Mouse (Mus musculus): Measurements from ENCODE around the gene Pstpip1. TPM values are rescaled to one million over a fixed set of nuclear protein-coding genes. Genes with fewer than 3 reads are reported as not detected.

The Pstpip1 gene
- polyA plus RNA-seq, 1 experiment = 29.4 TPM

GRCm38 (mm10) chr9:56135590-56136197 lies 45.9 kb downstream of the Pstpip1 start:
- H3K27me3 ChIP-seq (replicated peaks) = no peaks in the 10 kb centered on the region
- no peak overlapping the region for H3K4me3 ChIP-seq (replicated peaks)
- no peaks in the 10 kb centered on the region; the same call in 1 of the 2 replicates for H3K4me1 ChIP-seq
- peaks cover 28% of the 10 kb centered on the region for H3K36me3 ChIP-seq (replicated peaks; ENCODE audit: low read length)
- no peaks in the 10 kb centered on the region for H3K9me3 ChIP-seq
- TF ChIP-seq FLI1 (IDR thresholded peaks at IDR 0.05; ENCODE audit: low read length) (no peak), GATA1 (IDR thresholded peaks at IDR 0.05; ENCODE audit: borderline replicate concordance, low read length) (no peak)

GRCm38 (mm10) chr9:56141776-56142175 lies 52.0 kb downstream of the Pstpip1 start:
- no peaks in the 10 kb centered on the region for H3K27me3 ChIP-seq (replicated peaks)
- H3K4me3 ChIP-seq (replicated peaks) = no peak overlapping the region
- H3K36me3 ChIP-seq (replicated peaks; ENCODE audit: low read length) = peaks cover 20% of the 10 kb centered on the region
- no peaks in the 10 kb centered on the region for H3K4me1 ChIP-seq
- no peaks in the 10 kb centered on the region for H3K9me3 ChIP-seq
- TF ChIP-seq FLI1 (IDR thresholded peaks at IDR 0.05; ENCODE audit: low read length) (no peak), GATA1 (IDR thresholded peaks at IDR 0.05; ENCODE audit: borderline replicate concordance, low read length) (no peak)

GRCm38 (mm10) chr9:56144366-56145003 lies 54.7 kb downstream of the Pstpip1 start:
- Histone ChIP-seq H3K4me3 (replicated peaks) (no peak overlapping the region), H3K36me3 (replicated peaks; ENCODE audit: low read length) (peaks cover 19% of the 10 kb centered on the region), H3K27me3 (replicated peaks) (no peaks in the 10 kb centered on the region), H3K4me1 (no peaks in the 10 kb centered on the region), H3K9me3 (no peaks in the 10 kb centered on the region)
- no peak for TF ChIP-seq GATA1 (IDR thresholded peaks at IDR 0.05; ENCODE audit: borderline replicate concordance, low read length)
- no peak for TF ChIP-seq FLI1 (IDR thresholded peaks at IDR 0.05; ENCODE audit: low read length)

GRCm38 (mm10) chr9:56146326-56146923 lies 56.7 kb downstream of the Pstpip1 start:
- no peaks in the 10 kb centered on the region for H3K4me1 ChIP-seq
- peaks cover 14% of the 10 kb centered on the region for H3K36me3 ChIP-seq (replicated peaks; ENCODE audit: low read length)
- TF ChIP-seq GATA1 (IDR thresholded peaks at IDR 0.05; ENCODE audit: borderline replicate concordance, low read length) = no peak
- no peak for TF ChIP-seq FLI1 (IDR thresholded peaks at IDR 0.05; ENCODE audit: low read length)
- no peaks in the 10 kb centered on the region for H3K27me3 ChIP-seq (replicated peaks)
- 0 out of 2 replicates have a peak, but pooled peaks cover 4% of the 10 kb centered on the region for H3K9me3 ChIP-seq
- no peak overlapping the region for H3K4me3 ChIP-seq (replicated peaks)

GRCm38 (mm10) chr9:56151745-56152481 lies 62.2 kb downstream of the Pstpip1 start:
- 0 out of 2 replicates have a peak, but pooled peaks cover 4% of the 10 kb centered on the region for H3K9me3 ChIP-seq
- no peaks in the 10 kb centered on the region for H3K27me3 ChIP-seq (replicated peaks)
- no peak for TF ChIP-seq FLI1 (IDR thresholded peaks at IDR 0.05; ENCODE audit: low read length)
- TF ChIP-seq GATA1 (IDR thresholded peaks at IDR 0.05; ENCODE audit: borderline replicate concordance, low read length) = no peak
- H3K4me1 ChIP-seq = 0 out of 2 replicates have a peak, but pooled peaks cover 6% of the 10 kb centered on the region
- H3K4me3 ChIP-seq (replicated peaks) = no peak overlapping the region
- no peaks in the 10 kb centered on the region for H3K36me3 ChIP-seq (replicated peaks; ENCODE audit: low read length)

- no peaks in the 10 kb centered on the region for H3K27me3 ChIP-seq (replicated peaks)
- H3K36me3 ChIP-seq (replicated peaks; ENCODE audit: low read length) = no peaks in the 10 kb centered on the region
- H3K9me3 ChIP-seq = 0 out of 2 replicates have a peak, but pooled peaks cover 4% of the 10 kb centered on the region
- H3K4me3 ChIP-seq (replicated peaks) = no peak overlapping the region
- H3K4me1 ChIP-seq = 0 out of 2 replicates have a peak, but pooled peaks cover 6% of the 10 kb centered on the region
- TF ChIP-seq FLI1 (IDR thresholded peaks at IDR 0.05; ENCODE audit: low read length) (no peak), GATA1 (IDR thresholded peaks at IDR 0.05; ENCODE audit: borderline replicate concordance, low read length) (no peak)
These were observed 62.8 kb downstream of the Pstpip1 start for GRCm38 (mm10) chr9:56152482-56153007.

- H3K4me1 ChIP-seq = 0 out of 2 replicates have a peak, but pooled peaks cover 8% of the 10 kb centered on the region
- TF ChIP-seq GATA1 (IDR thresholded peaks at IDR 0.05; ENCODE audit: borderline replicate concordance, low read length) (no peak), FLI1 (IDR thresholded peaks at IDR 0.05; ENCODE audit: low read length) (no peak)
- H3K36me3 ChIP-seq (replicated peaks; ENCODE audit: low read length) = no peaks in the 10 kb centered on the region
These were observed 64.8 kb downstream of the Pstpip1 start for GRCm38 (mm10) chr9:56154572-56154971.

GRCm38 (mm10) chr9:56158077-56158476 lies 68.3 kb downstream of the Pstpip1 start:
- Histone ChIP-seq H3K9me3 (no peaks in the 10 kb centered on the region), H3K36me3 (replicated peaks; ENCODE audit: low read length) (no peaks in the 10 kb centered on the region), H3K27me3 (replicated peaks) (peaks cover 14% of the 10 kb centered on the region), H3K4me3 (replicated peaks) (no peak overlapping the region), H3K4me1 (peaks cover 22% of the 10 kb centered on the region)
- no peak for TF ChIP-seq FLI1 (IDR thresholded peaks at IDR 0.05; ENCODE audit: low read length)
- TF ChIP-seq GATA1 (IDR thresholded peaks at IDR 0.05; ENCODE audit: borderline replicate concordance, low read length) = no peak

More at GRCm38 (mm10) chr9:56154572-56154971, 64.8 kb downstream of the Pstpip1 start:
- Histone ChIP-seq H3K9me3 (0 out of 2 replicates have a peak, but pooled peaks cover 4% of the 10 kb centered on the region), H3K4me3 (replicated peaks) (no peak overlapping the region), H3K27me3 (replicated peaks) (no peaks in the 10 kb centered on the region)

GRCm38 (mm10) chr9:56159456-56159855 lies 69.7 kb downstream of the Pstpip1 start:
- Histone ChIP-seq H3K4me1 (peaks cover 22% of the 10 kb centered on the region), H3K4me3 (replicated peaks) (no peak overlapping the region)
- TF ChIP-seq FLI1 (IDR thresholded peaks at IDR 0.05; ENCODE audit: low read length) (no peak), GATA1 (IDR thresholded peaks at IDR 0.05; ENCODE audit: borderline replicate concordance, low read length) (no peak)

More at GRCm38 (mm10) chr9:56159456-56159855, 69.7 kb downstream of the Pstpip1 start:
- no peaks in the 10 kb centered on the region for H3K9me3 ChIP-seq
- H3K27me3 ChIP-seq (replicated peaks) = peaks cover 23% of the 10 kb centered on the region
- H3K36me3 ChIP-seq (replicated peaks; ENCODE audit: low read length) = no peaks in the 10 kb centered on the region

Data from megakaryocyte, embryonic 14.5 days (primary cell).